Mouse (Mus musculus): ENCODE measurements around the gene Lhfpl3. TPM values are rescaled to one million over a fixed set of nuclear protein-coding genes. Genes with fewer than 3 reads are reported as not detected.

Gene Lhfpl3
- polyA plus RNA-seq, 1 experiment: 0.14 TPM

GRCm38 (mm10) chr5:22869031-22869430, 123.2 kb downstream of the Lhfpl3 start:
- Histone ChIP-seq H3K4me1 (ENCODE audit: control insufficient read depth, insufficient read depth, insufficient read length, low read length) (no peaks in the 10 kb centered on the region), H3K4me3 (ENCODE audit: low read depth, low read length) (no peak overlapping the region), H3K36me3 (ENCODE audit: control insufficient read depth, insufficient read depth, low read length) (no peaks in the 10 kb centered on the region), H3K27ac (ENCODE audit: insufficient read depth, low read depth, low read length) (no peak overlapping the region), H3K27me3 (ENCODE audit: control insufficient read depth, insufficient read depth, low read length) (no peaks in the 10 kb centered on the region)
- WGBS: 90% methylated on average over 5 of the region's 5 CpGs
- TF ChIP-seq POLR2A (IDR thresholded peaks at IDR 0.05; ENCODE audit: low read depth, low read length): no peak
- TF ChIP-seq CTCF (IDR thresholded peaks at IDR 0.05; ENCODE audit: extremely low read depth, insufficient read length, insufficient replicate concordance, low read depth, low read length): no peak

DNA sequence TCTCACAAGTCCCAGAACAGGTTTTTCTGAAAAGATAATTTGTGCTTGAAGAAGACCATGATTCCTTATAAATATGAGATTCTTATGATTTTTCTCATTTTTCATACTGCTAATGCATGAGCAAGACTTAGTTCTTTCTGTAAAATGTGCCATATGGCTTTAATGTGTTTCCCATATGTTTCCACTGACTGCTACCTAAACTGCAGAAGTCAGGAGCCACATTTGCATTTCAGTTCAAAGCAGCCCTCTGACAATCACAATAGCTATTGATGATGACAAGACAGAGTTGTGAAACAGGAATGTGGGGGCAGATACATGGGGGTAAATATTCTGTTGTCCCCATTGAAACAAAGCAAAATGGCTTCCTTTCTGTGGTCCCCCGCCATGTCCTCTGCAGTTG, 126.6 kb downstream of the Lhfpl3 start:
- Histone ChIP-seq H3K27ac (ENCODE audit: insufficient read depth, low read depth, low read length) (no peak overlapping the region), H3K27me3 (ENCODE audit: control insufficient read depth, insufficient read depth, low read length) (no peaks in the 10 kb centered on the region), H3K36me3 (ENCODE audit: control insufficient read depth, insufficient read depth, low read length) (no peaks in the 10 kb centered on the region), H3K4me1 (ENCODE audit: control insufficient read depth, insufficient read depth, insufficient read length, low read length) (no peaks in the 10 kb centered on the region), H3K4me3 (ENCODE audit: low read depth, low read length) (no peak overlapping the region)
- 90% methylated on average over 1 of the region's 1 CpGs for WGBS
- no peak for TF ChIP-seq CTCF (IDR thresholded peaks at IDR 0.05; ENCODE audit: extremely low read depth, insufficient read length, insufficient replicate concordance, low read depth, low read length)
- no peak for TF ChIP-seq POLR2A (IDR thresholded peaks at IDR 0.05; ENCODE audit: low read depth, low read length)

GRCm38 (mm10) chr5:22888345-22888744, 142.5 kb downstream of the Lhfpl3 start:
- H3K27me3 ChIP-seq (ENCODE audit: control insufficient read depth, insufficient read depth, low read length): no peaks in the 10 kb centered on the region
- TF ChIP-seq POLR2A (IDR thresholded peaks at IDR 0.05; ENCODE audit: low read depth, low read length): no peak
- TF ChIP-seq CTCF (IDR thresholded peaks at IDR 0.05; ENCODE audit: extremely low read depth, insufficient read length, insufficient replicate concordance, low read depth, low read length): no peak
- 78% methylated on average over 3 of the region's 3 CpGs for WGBS

GRCm38 (mm10) chr5:22889481-22889880, 143.6 kb downstream of the Lhfpl3 start:
- Histone ChIP-seq H3K36me3 (ENCODE audit: control insufficient read depth, insufficient read depth, low read length) (no peaks in the 10 kb centered on the region), H3K4me3 (ENCODE audit: low read depth, low read length) (no peak overlapping the region), H3K27ac (ENCODE audit: insufficient read depth, low read depth, low read length) (no peak overlapping the region), H3K27me3 (ENCODE audit: control insufficient read depth, insufficient read depth, low read length) (no peaks in the 10 kb centered on the region), H3K4me1 (ENCODE audit: control insufficient read depth, insufficient read depth, insufficient read length, low read length) (no peaks in the 10 kb centered on the region)
- WGBS: 69% methylated on average over 4 of the region's 4 CpGs
- TF ChIP-seq CTCF (IDR thresholded peaks at IDR 0.05; ENCODE audit: extremely low read depth, insufficient read length, insufficient replicate concordance, low read depth, low read length) (no peak), POLR2A (IDR thresholded peaks at IDR 0.05; ENCODE audit: low read depth, low read length) (no peak)

More at GRCm38 (mm10) chr5:22888345-22888744, 142.5 kb downstream of the Lhfpl3 start:
- Histone ChIP-seq H3K36me3 (ENCODE audit: control insufficient read depth, insufficient read depth, low read length) (no peaks in the 10 kb centered on the region), H3K4me3 (ENCODE audit: low read depth, low read length) (no peak overlapping the region), H3K27ac (ENCODE audit: insufficient read depth, low read depth, low read length) (no peak overlapping the region), H3K4me1 (ENCODE audit: control insufficient read depth, insufficient read depth, insufficient read length, low read length) (no peaks in the 10 kb centered on the region)

DNA sequence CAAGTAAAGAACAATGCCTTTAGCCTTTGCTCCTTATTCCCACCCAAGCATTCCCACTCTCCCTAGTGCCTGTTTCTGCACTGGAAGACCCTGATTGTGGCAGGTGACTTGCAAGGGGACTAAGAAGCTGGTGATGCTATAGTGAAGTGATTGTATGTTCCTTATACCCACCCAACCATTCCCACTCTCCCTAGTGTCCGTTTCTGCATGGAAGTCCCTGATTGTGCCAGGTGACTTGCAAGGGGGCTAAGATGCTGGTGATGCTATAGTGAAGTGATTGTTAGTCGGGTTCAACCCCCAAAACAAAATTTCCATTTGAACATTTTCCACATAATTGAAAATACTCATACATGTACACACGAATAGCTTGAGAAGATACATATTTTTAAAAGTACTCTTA, 151.4 kb downstream of the Lhfpl3 start:
- WGBS: 65% methylated on average over 3 of the region's 3 CpGs
- Histone ChIP-seq H3K27me3 (ENCODE audit: control insufficient read depth, insufficient read depth, low read length) (no peaks in the 10 kb centered on the region), H3K4me1 (ENCODE audit: control insufficient read depth, insufficient read depth, insufficient read length, low read length) (no peaks in the 10 kb centered on the region), H3K4me3 (ENCODE audit: low read depth, low read length) (no peak overlapping the region), H3K27ac (ENCODE audit: insufficient read depth, low read depth, low read length) (no peak overlapping the region), H3K36me3 (ENCODE audit: control insufficient read depth, insufficient read depth, low read length) (no peaks in the 10 kb centered on the region)
- no peak for TF ChIP-seq POLR2A (IDR thresholded peaks at IDR 0.05; ENCODE audit: low read depth, low read length)
- TF ChIP-seq CTCF (IDR thresholded peaks at IDR 0.05; ENCODE audit: extremely low read depth, insufficient read length, insufficient replicate concordance, low read depth, low read length): no peak

DNA sequence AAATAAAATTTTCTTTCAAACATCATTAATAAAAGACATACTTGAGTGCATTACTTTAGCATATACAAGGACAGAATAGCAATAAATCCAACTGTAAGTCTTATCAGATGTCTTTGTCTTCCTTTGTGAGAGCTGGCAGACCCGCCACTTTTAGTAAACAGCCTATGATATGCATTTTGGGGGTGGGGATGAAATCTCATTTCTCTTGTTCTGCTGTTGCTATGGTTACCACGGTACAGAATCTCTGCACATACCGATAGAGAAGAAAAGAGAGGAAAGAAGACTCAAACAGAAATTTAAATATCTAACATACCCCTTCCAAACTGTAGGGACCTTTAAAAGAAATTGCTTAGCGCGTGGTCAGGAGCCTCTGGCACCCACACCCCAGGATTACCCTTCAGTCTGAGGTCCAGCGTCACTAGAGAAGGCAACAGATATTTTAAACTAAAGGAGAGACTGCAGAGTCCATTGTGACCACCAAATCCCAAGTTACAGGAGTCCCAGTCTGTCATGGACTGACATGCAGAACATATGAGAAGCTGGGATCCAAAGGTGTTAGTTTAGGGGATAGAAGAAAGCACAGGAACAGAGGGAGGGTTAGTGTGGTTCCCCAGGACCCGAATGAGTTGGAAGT, 151.9 kb downstream of the Lhfpl3 start:
- no peaks in the 10 kb centered on the region for H3K4me1 ChIP-seq (ENCODE audit: control insufficient read depth, insufficient read depth, insufficient read length, low read length)
- H3K36me3 ChIP-seq (ENCODE audit: control insufficient read depth, insufficient read depth, low read length): no peaks in the 10 kb centered on the region
- no peaks in the 10 kb centered on the region for H3K27me3 ChIP-seq (ENCODE audit: control insufficient read depth, insufficient read depth, low read length)
- H3K27ac ChIP-seq (ENCODE audit: insufficient read depth, low read depth, low read length): no peak overlapping the region
- H3K4me3 ChIP-seq (ENCODE audit: low read depth, low read length): no peak overlapping the region
- 63% methylated on average over 7 of the region's 7 CpGs for WGBS
- TF ChIP-seq CTCF (IDR thresholded peaks at IDR 0.05; ENCODE audit: extremely low read depth, insufficient read length, insufficient replicate concordance, low read depth, low read length): no peak
- no peak for TF ChIP-seq POLR2A (IDR thresholded peaks at IDR 0.05; ENCODE audit: low read depth, low read length)

- no peak overlapping the region for H3K4me3 ChIP-seq (ENCODE audit: low read depth, low read length)
- no peak for TF ChIP-seq POLR2A (IDR thresholded peaks at IDR 0.05; ENCODE audit: low read depth, low read length)
- TF ChIP-seq CTCF (IDR thresholded peaks at IDR 0.05; ENCODE audit: extremely low read depth, insufficient read length, insufficient replicate concordance, low read depth, low read length): no peak
- no peaks in the 10 kb centered on the region for H3K36me3 ChIP-seq (ENCODE audit: control insufficient read depth, insufficient read depth, low read length)
- 56% methylated on average over 2 of the region's 2 CpGs for WGBS
- no peak overlapping the region for H3K27ac ChIP-seq (ENCODE audit: insufficient read depth, low read depth, low read length)
- no peaks in the 10 kb centered on the region for H3K27me3 ChIP-seq (ENCODE audit: control insufficient read depth, insufficient read depth, low read length)
- no peaks in the 10 kb centered on the region for H3K4me1 ChIP-seq (ENCODE audit: control insufficient read depth, insufficient read depth, insufficient read length, low read length)
These were observed 152.7 kb downstream of the Lhfpl3 start for GRCm38 (mm10) chr5:22898593-22898992.
